Mouse (Mus musculus) G1E (cell line): ENCODE data around the gene Cdc25a. TPM values are rescaled to one million over a fixed set of nuclear protein-coding genes. Genes with fewer than 3 reads are reported as not detected.
A peak's percentile ranks its signal among the peaks of the same experiment; 100 is the strongest.

ENCODE experiments used
- ATAC-seq: 2 replicates; pipeline ENCODE4 v1.8.0; 2016; ENCODE audit warnings: mild to moderate bottlenecking; ENCODE audit not compliant: insufficient number of reproducible peaks, poor library complexity, low FRiP score, severe bottlenecking; ENCODE audit errors: extremely low read depth
- DNase-seq: peaks from one replicate; pipeline ENCODE4 v3.0.0; 2012; ENCODE audit warnings: low spot score
- H3K27me3 ChIP-seq: 2 replicates; pipeline ENCODE4 v1.6.1; 2012; ENCODE audit warnings: mild to moderate bottlenecking, low read length, inconsistent platforms; ENCODE audit not compliant: insufficient read depth
- H3K36me3 ChIP-seq: replicated peaks from 2 replicates; pipeline ENCODE3; 2012; ENCODE audit warnings: mild to moderate bottlenecking, inconsistent platforms
- H3K4me1 ChIP-seq: 2 replicates; pipeline ENCODE4 v1.6.1; 2012; ENCODE audit warnings: low read depth, low read length, inconsistent platforms, mixed read lengths; ENCODE audit not compliant: insufficient read depth
- H3K4me3 ChIP-seq: 2 replicates; pipeline ENCODE4 v1.5.1; 2012; ENCODE audit warnings: low read depth, mild to moderate bottlenecking, inconsistent platforms, low read length, moderate library complexity, mixed read lengths
- H3K9me3 ChIP-seq: replicated peaks from 2 replicates; pipeline ENCODE4 v1.6.1; 2012; ENCODE audit warnings: inconsistent platforms
- CTCF ChIP-seq: IDR thresholded peaks from 2 replicates; pipeline ENCODE4 v1.5.1; 2012; ENCODE audit warnings: low read depth, low read length, inconsistent platforms, mixed read lengths
- GATA1 ChIP-seq: IDR thresholded peaks from 2 replicates; pipeline ENCODE4 v1.6.1; 2012; ENCODE audit warnings: borderline replicate concordance, low read length, inconsistent platforms, mixed read lengths
- GATA2 ChIP-seq: IDR thresholded peaks from 2 replicates; pipeline ENCODE4 v1.6.1; 2012; ENCODE audit warnings: low read depth, low read length, inconsistent platforms, borderline replicate concordance
- POLR2AphosphoS5 ChIP-seq: IDR thresholded peaks from 2 replicates; pipeline ENCODE4 v1.6.1; 2012; ENCODE audit warnings: low read depth, low read length, inconsistent platforms; ENCODE audit not compliant: insufficient replicate concordance
- TAL1 ChIP-seq: conservative IDR thresholded peaks from 2 replicates; pipeline ENCODE4 v1.6.1; 2012; ENCODE audit warnings: low read depth, low read length, inconsistent platforms, mixed read lengths
- polyA plus RNA-seq: library from polyadenylated mRNA; stranded (reverse); fragments of >175 nt; gene quantifications from 2 replicates; pipeline ENCODE4 v1.2.3, GENCODE M21; 2012
- total RNA-seq, 2 experiments: library from RNA; stranded (forward) in 1 of 2; stranded (reverse) in 1 of 2; fragments of 200-1000 nt in 1 of 2; fragments of >200 nt in 1 of 2; fragmentation: Nextera tagmentation in 1 of 2; gene quantifications; 2 replicates each; pipeline ENCODE4 v1.2.3; 2014 to 2017

Cdc25a gene
- total and polyA plus RNA-seq, 3 experiments = 38.5 to 102 (median 46.4) TPM

- peaks cover 99% of the 10 kb centered on the region for H3K36me3 ChIP-seq
- peaks cover 37% of the 10 kb centered on the region for H3K4me1 ChIP-seq
- no peak for ATAC-seq
Measured at GRCm38 (mm10) chr9:109891501-109891900, 16.1 kb downstream of the Cdc25a start.

GRCm38 (mm10) chr9:109892651-109893250 lies 17.4 kb downstream of the Cdc25a start:
- ATAC-seq (no peak), DNase-seq (peak; percentile 51)
- no peak overlapping the region for H3K4me3 ChIP-seq
- H3K36me3 ChIP-seq = peaks cover 98% of the 10 kb centered on the region
- no peaks in the 10 kb centered on the region for H3K27me3 ChIP-seq
- H3K4me1 ChIP-seq = peaks cover 33% of the 10 kb centered on the region
- peak; percentile 78 for TF ChIP-seq CTCF
- no peak for TF ChIP-seq GATA2
- TF ChIP-seq POLR2AphosphoS5 = no peak
- no peaks in the 10 kb centered on the region for H3K9me3 ChIP-seq

More at GRCm38 (mm10) chr9:109891501-109891900, 16.1 kb downstream of the Cdc25a start:
- H3K4me3 ChIP-seq = no peak overlapping the region
- H3K27me3 ChIP-seq = no peaks in the 10 kb centered on the region
- TF ChIP-seq POLR2AphosphoS5 (no peak), GATA1 (no peak), TAL1 (no peak), CTCF (no peak), GATA2 (no peak)
- no peaks in the 10 kb centered on the region for H3K9me3 ChIP-seq
- no peak for DNase-seq

- Histone ChIP-seq H3K4me1 (peaks cover 29% of the 10 kb centered on the region), H3K27me3 (no peaks in the 10 kb centered on the region), H3K36me3 (peaks cover 95% of the 10 kb centered on the region), H3K4me3 (no peak overlapping the region), H3K9me3 (no peaks in the 10 kb centered on the region)
- no peak for TF ChIP-seq GATA1
- TF ChIP-seq POLR2AphosphoS5 = peak; percentile 34; the same call in 1 of the 2 replicates
- ATAC-seq (peak; percentile 47; the same call in 1 of the 2 replicates), DNase-seq (peak; percentile 58)
Measured at GRCm38 (mm10) chr9:109894413-109895090, 19.2 kb downstream of the Cdc25a start.

GRCm38 (mm10) chr9:109895593-109895992 lies 20.2 kb downstream of the Cdc25a start:
- peaks cover 91% of the 10 kb centered on the region for H3K36me3 ChIP-seq
- ATAC-seq (no peak), DNase-seq (no peak)
- H3K4me3 ChIP-seq = no peak overlapping the region
- TF ChIP-seq POLR2AphosphoS5 = no peak
- no peak for TF ChIP-seq CTCF
- TF ChIP-seq TAL1 = no peak
- TF ChIP-seq GATA1 = no peak
- TF ChIP-seq GATA2 = no peak
- peaks cover 29% of the 10 kb centered on the region for H3K4me1 ChIP-seq
- no peaks in the 10 kb centered on the region for H3K9me3 ChIP-seq
- no peaks in the 10 kb centered on the region for H3K27me3 ChIP-seq

- ATAC-seq (no peak), DNase-seq (no peak)
- H3K4me3 ChIP-seq = no peak overlapping the region
- H3K36me3 ChIP-seq = peaks cover 85% of the 10 kb centered on the region
- no peaks in the 10 kb centered on the region for H3K9me3 ChIP-seq
- H3K27me3 ChIP-seq = no peaks in the 10 kb centered on the region
- TF ChIP-seq CTCF (no peak), GATA2 (no peak), GATA1 (no peak), TAL1 (no peak), POLR2AphosphoS5 (no peak)
- peaks cover 27% of the 10 kb centered on the region for H3K4me1 ChIP-seq
Measured at GRCm38 (mm10) chr9:109896253-109897150, 21.1 kb downstream of the Cdc25a start.

- Histone ChIP-seq H3K36me3 (peaks cover 69% of the 10 kb centered on the region), H3K9me3 (no peaks in the 10 kb centered on the region)
- no peak for ATAC-seq
Measured at GRCm38 (mm10) chr9:109898027-109898426, 22.6 kb downstream of the Cdc25a start.

More at GRCm38 (mm10) chr9:109898027-109898426, 22.6 kb downstream of the Cdc25a start:
- no peak for DNase-seq
- Histone ChIP-seq H3K27me3 (no peaks in the 10 kb centered on the region), H3K4me3 (no peak overlapping the region), H3K4me1 (peaks cover 15% of the 10 kb centered on the region)
- TF ChIP-seq CTCF (no peak), GATA1 (no peak), POLR2AphosphoS5 (no peak), TAL1 (no peak), GATA2 (no peak)
